Mouse (Mus musculus): ENCODE measurements at regions not wholly inside any gene's neighbourhood (a gene's known extent, or its start where the extent isn't known, plus 50 kb on each side); places are given as distances from the start of the nearest gene placed in this dataset.

DNA sequence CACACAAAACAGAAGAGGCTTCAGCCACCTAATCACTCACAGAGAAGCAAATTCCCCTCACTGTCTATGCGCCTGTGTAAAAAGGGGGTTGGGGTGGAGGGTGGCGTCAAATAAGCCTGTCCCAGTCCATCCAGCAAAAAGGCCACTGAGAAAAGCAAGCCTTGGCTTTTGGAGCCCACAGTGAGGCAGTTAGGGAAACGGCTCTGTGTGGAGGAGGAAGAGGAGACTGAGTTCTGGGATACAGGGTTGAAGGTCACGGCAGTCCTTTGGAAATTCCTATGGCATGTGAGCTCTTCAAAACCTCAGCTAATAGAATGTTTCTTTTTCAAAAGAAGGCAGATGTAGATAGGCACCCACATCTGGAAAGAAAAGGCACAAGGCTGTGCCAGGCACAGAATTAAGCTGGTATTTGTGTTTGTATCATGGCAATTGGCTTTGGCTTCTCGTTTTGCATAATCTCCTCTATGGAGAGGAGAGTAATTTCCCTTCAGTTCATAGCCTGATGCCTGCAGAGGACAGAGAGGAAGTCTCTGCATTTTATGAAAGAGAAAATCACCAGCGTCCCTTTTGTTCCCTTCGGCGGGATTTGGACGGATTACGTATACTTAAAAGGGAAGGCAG is 319.3 kb downstream of the Sorl1 start:
- TF ChIP-seq CTCF (IDR thresholded peaks at IDR 0.05; ENCODE audit: borderline replicate concordance, insufficient read depth, low read length), result no peak
- no peak; the same call in 1 of the 2 replicates for TF ChIP-seq POLR2A (IDR thresholded peaks at IDR 0.05; ENCODE audit: low read depth, low read length)
